Mouse (Mus musculus) megakaryocyte, embryonic 14.5 days (primary cell): Measurements from ENCODE around the gene Car12.

Experiments
- FLI1 ChIP-seq: IDR thresholded peaks from 2 replicates; pipeline ENCODE4 v1.6.1; 2012; ENCODE audit warnings: low read length, inconsistent platforms, mixed read lengths
- GATA1 ChIP-seq: IDR thresholded peaks from 3 replicates; pipeline ENCODE4 v1.6.1; 2012; ENCODE audit warnings: mixed read lengths, low read length, inconsistent platforms, borderline replicate concordance

DNA sequence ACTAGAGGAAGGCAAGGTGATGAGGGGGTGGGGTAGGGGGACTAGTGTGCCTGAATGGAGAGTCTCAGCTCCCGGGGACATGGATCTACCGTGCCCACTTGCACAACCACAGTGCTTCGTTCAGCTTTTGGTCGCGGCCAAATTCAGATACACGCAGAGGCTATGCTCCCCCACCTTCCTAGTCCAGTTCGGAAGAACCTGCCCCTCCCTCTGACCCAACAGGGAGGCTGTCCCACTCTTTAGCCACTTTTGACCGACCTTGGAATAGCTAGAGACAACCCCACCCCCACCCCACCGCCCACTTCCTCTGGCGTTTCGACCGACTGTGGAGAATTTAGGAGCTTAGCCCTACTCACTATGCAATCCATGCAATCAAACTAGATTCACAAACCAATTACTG, 88.5 kb downstream of the Car12 start:
- TF ChIP-seq GATA1 (no peak), FLI1 (no peak)
